7 mouse cellular contexts compared by ENCODE assay signal in the genomic region with DNA sequence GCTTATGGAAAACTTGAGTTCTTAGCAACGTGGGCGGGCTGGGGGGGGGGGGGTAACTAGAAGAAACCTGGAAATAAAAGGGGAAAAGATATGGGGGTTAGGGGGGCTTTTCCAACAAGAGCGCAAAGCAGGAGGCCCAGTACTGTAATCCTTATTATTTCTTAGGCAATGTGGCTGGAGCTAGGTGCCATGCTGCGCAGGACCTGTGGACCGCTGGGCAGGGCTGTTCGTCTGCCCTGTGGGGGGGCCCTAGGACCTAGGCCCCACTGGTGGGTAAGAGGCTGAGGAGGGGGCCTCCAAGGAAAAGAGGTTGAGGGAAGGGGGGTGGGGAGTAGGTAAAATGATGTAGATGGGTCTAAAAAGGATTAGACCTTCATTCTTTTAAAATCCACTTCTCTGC. TPM values are rescaled to one million over a fixed set of nuclear protein-coding genes. Genes with fewer than 3 reads are reported as not detected.
A peak's percentile ranks its signal among the peaks of the same experiment; 100 is the strongest.
DNase-seq lines count a peak whose midpoint lies in the region; ATAC-seq and TF ChIP-seq lines count a peak whose summit lies in the region.

No protein-coding gene starts in this region.

- WGBS in lung, embryonic 15.5 days: 4% methylated on average over 6 of the region's 6 CpGs
- WGBS in intestine, embryonic 16.5 days: 4% methylated on average over 6 of the region's 6 CpGs
- WGBS in neural tube, embryonic 14.5 days: 4% methylated on average over 6 of the region's 6 CpGs

- no peaks in the 10 kb centered on the region for H3K9me3 ChIP-seq in lung, embryonic 15.5 days
- H3K9me3 ChIP-seq in intestine, embryonic 16.5 days (ENCODE audit: control insufficient read depth, low read length): no peaks in the 10 kb centered on the region
- H3K9me3 ChIP-seq in neural tube, embryonic 14.5 days (ENCODE audit: control insufficient read depth, low read length): no peaks in the 10 kb centered on the region

- peaks cover 25% of the 10 kb centered on the region for H3K4me1 ChIP-seq in lung, embryonic 15.5 days
- peaks cover 7% of the 10 kb centered on the region; the same call in 1 of the 2 replicates for H3K4me1 ChIP-seq in embryonic fibroblast, embryonic 13.5 days (ENCODE audit: control insufficient read depth, insufficient read depth, low read length)
- peaks cover 15% of the 10 kb centered on the region for H3K4me1 ChIP-seq in intestine, embryonic 16.5 days (ENCODE audit: control insufficient read depth, insufficient read depth, low read length)
- H3K4me1 ChIP-seq in neural tube, embryonic 14.5 days (ENCODE audit: control insufficient read depth, insufficient read depth, low read length): peaks cover 14% of the 10 kb centered on the region; the same call in 1 of the 2 replicates

- H3K9ac ChIP-seq in lung, embryonic 15.5 days: peak overlapping the region; percentile 37
- peak overlapping the region; percentile 73 for H3K9ac ChIP-seq in intestine, embryonic 16.5 days (ENCODE audit: low read depth, low read length)
- peak overlapping the region; percentile 56 for H3K9ac ChIP-seq in neural tube, embryonic 14.5 days (replicated peaks; ENCODE audit: low read depth, low read length)

- no peaks in the 10 kb centered on the region for H3K27me3 ChIP-seq in lung, embryonic 15.5 days
- H3K27me3 ChIP-seq in intestine, embryonic 16.5 days (replicated peaks; ENCODE audit: control insufficient read depth, insufficient read depth, low read length): no peaks in the 10 kb centered on the region
- no peaks in the 10 kb centered on the region for H3K27me3 ChIP-seq in neural tube, embryonic 14.5 days (ENCODE audit: control insufficient read depth, insufficient read depth, low read length)

- ATAC-seq in lung, embryonic 15.5 days (ENCODE audit: borderline replicate concordance, extremely low read depth, low FRiP score, low TSS enrichment): no peak
- ATAC-seq in intestine, embryonic 16.5 days: peak; percentile 22; the same call in 1 of the 2 replicates
- peak; percentile 32; the same call in 1 of the 2 replicates for ATAC-seq in neural tube, embryonic 14.5 days (ENCODE audit: low read depth)

- peak overlapping the region; percentile 63 for H3K4me3 ChIP-seq in lung, embryonic 15.5 days
- H3K4me3 ChIP-seq in embryonic fibroblast, embryonic 13.5 days (ENCODE audit: insufficient read depth, low read length): peak overlapping the region; percentile 54
- peak overlapping the region; percentile 78 for H3K4me3 ChIP-seq in intestine, embryonic 16.5 days (ENCODE audit: low read length)
- peak overlapping the region; percentile 53 for H3K4me3 ChIP-seq in neural tube, embryonic 14.5 days (ENCODE audit: low read depth, low read length)

- no peak for DNase-seq in lung, postnatal 36 days
- DNase-seq in layer of hippocampus, adult 18-20 months (ENCODE audit: low spot score in 2 of 2): no peak
- no peak for DNase-seq in left cerebral cortex, adult 18-20 months (ENCODE audit: low spot score in 2 of 2)

- TF ChIP-seq CTCF in embryonic fibroblast, embryonic 13.5 days (IDR thresholded peaks at IDR 0.05; ENCODE audit: borderline replicate concordance, insufficient read depth, low read length): no peak

- no peak for TF ChIP-seq POLR2A in embryonic fibroblast, embryonic 13.5 days (IDR thresholded peaks at IDR 0.05; ENCODE audit: low read depth, low read length)

- H3K27ac ChIP-seq in lung, embryonic 15.5 days: peak overlapping the region; percentile 37
- peak overlapping the region; percentile 69 for H3K27ac ChIP-seq in embryonic fibroblast, embryonic 13.5 days (ENCODE audit: insufficient read depth, low read length)
- peak overlapping the region; percentile 56 for H3K27ac ChIP-seq in intestine, embryonic 16.5 days (ENCODE audit: low read length)
- peak overlapping the region; percentile 77 for H3K27ac ChIP-seq in neural tube, embryonic 14.5 days (ENCODE audit: low read depth, low read length)

- peaks cover 8% of the 10 kb centered on the region for H3K36me3 ChIP-seq in lung, embryonic 15.5 days
- no peaks in the 10 kb centered on the region; the same call in 1 of the 2 replicates for H3K36me3 ChIP-seq in intestine, embryonic 16.5 days (ENCODE audit: control insufficient read depth, insufficient read depth, low read length)
- no peaks in the 10 kb centered on the region for H3K36me3 ChIP-seq in neural tube, embryonic 14.5 days (ENCODE audit: control insufficient read depth, insufficient read depth, low read length)

- peak overlapping the region; percentile 61 for H3K4me2 ChIP-seq in lung, embryonic 15.5 days
- H3K4me2 ChIP-seq in intestine, embryonic 16.5 days (ENCODE audit: low read depth, low read length): peak overlapping the region; percentile 87
- H3K4me2 ChIP-seq in neural tube, embryonic 14.5 days (ENCODE audit: low read depth, low read length): peak overlapping the region; percentile 62

RNA-seq across cellular contexts. Expression of gene Coq8b, which starts 0.5 kb away (rescaled TPM):
- 20.3 and 20.4 TPM in 2 replicates for polyA plus RNA-seq in lung, embryonic 15.5 days (2015; fragmentation: Nextera tagmentation; extraction: Ambion mirVana)
- polyA plus RNA-seq in embryonic fibroblast, embryonic 13.5 days (2011; ENCODE audit: insufficient read length, low read depth, missing spikeins): 19.4 and 21.6 TPM in 2 replicates
- 25.5 and 26.3 TPM in 2 replicates for polyA plus RNA-seq in intestine, embryonic 16.5 days (2015; fragmentation: Nextera tagmentation; extraction: Ambion mirVana)
- 16.7 and 20.9 TPM in 2 replicates for polyA plus RNA-seq in neural tube, embryonic 14.5 days (2014; fragmentation: Nextera tagmentation; extraction: Ambion mirVana)
- 10 to 100 TPM; 32.7 to 40.7 TPM for total RNA-seq in layer of hippocampus, adult 18-20 months (2021)
- total RNA-seq in left cerebral cortex, adult 18-20 months (2021): 10 to 100 TPM; 33.6 to 39.6 TPM

RNA-seq across cellular contexts. Expression of gene Itpkc, which starts 4.8 kb away (rescaled TPM):
- polyA plus RNA-seq in lung, embryonic 15.5 days (2015; fragmentation: Nextera tagmentation; extraction: Ambion mirVana): 5.1 and 5.4 TPM in 2 replicates
- 8.3 and 8.7 TPM in 2 replicates for polyA plus RNA-seq in embryonic fibroblast, embryonic 13.5 days (2011; ENCODE audit: insufficient read length, low read depth, missing spikeins)
- polyA plus RNA-seq in intestine, embryonic 16.5 days (2015; fragmentation: Nextera tagmentation; extraction: Ambion mirVana): 8.3 and 9.5 TPM in 2 replicates
- polyA plus RNA-seq in neural tube, embryonic 14.5 days (2014; fragmentation: Nextera tagmentation; extraction: Ambion mirVana): 6.6 and 7.2 TPM in 2 replicates
- total RNA-seq in layer of hippocampus, adult 18-20 months (2021): 10 to 100 TPM; 10.6 TPM
- 10 to 100 TPM; 11.3 to 11.7 TPM for total RNA-seq in left cerebral cortex, adult 18-20 months (2021)

RNA-seq across cellular contexts. Expression of gene Numbl, which starts 24.9 kb away (rescaled TPM):
- polyA plus RNA-seq in lung, embryonic 15.5 days (2015; fragmentation: Nextera tagmentation; extraction: Ambion mirVana): 23.6 and 23.8 TPM in 2 replicates
- polyA plus RNA-seq in embryonic fibroblast, embryonic 13.5 days (2011; ENCODE audit: insufficient read length, low read depth, missing spikeins): 47.6 and 51.7 TPM in 2 replicates
- 9.1 and 10.8 TPM in 2 replicates for polyA plus RNA-seq in intestine, embryonic 16.5 days (2015; fragmentation: Nextera tagmentation; extraction: Ambion mirVana)
- polyA plus RNA-seq in neural tube, embryonic 14.5 days (2014; fragmentation: Nextera tagmentation; extraction: Ambion mirVana): 22.6 and 27.9 TPM in 2 replicates
- 100 to 1,000 TPM; 141 to 149 TPM for total RNA-seq in layer of hippocampus, adult 18-20 months (2021)
- total RNA-seq in left cerebral cortex, adult 18-20 months (2021): 100 to 1,000 TPM; 108 to 128 TPM

RNA-seq across cellular contexts. Expression of gene Snrpa, which starts 37.2 kb away (rescaled TPM):
- polyA plus RNA-seq in lung, embryonic 15.5 days (2015; fragmentation: Nextera tagmentation; extraction: Ambion mirVana): 257 TPM in 2 replicates
- 117 and 153 TPM in 2 replicates for polyA plus RNA-seq in embryonic fibroblast, embryonic 13.5 days (2011; ENCODE audit: insufficient read length, low read depth, missing spikeins)
- 227 and 251 TPM in 2 replicates for polyA plus RNA-seq in intestine, embryonic 16.5 days (2015; fragmentation: Nextera tagmentation; extraction: Ambion mirVana)
- polyA plus RNA-seq in neural tube, embryonic 14.5 days (2014; fragmentation: Nextera tagmentation; extraction: Ambion mirVana): 197 and 207 TPM in 2 replicates
- 10 to 100 TPM; 90.9 to 95.3 TPM for total RNA-seq in layer of hippocampus, adult 18-20 months (2021)
- 10 to 100 TPM; 75.9 to 85.9 TPM for total RNA-seq in left cerebral cortex, adult 18-20 months (2021)

RNA-seq across cellular contexts. Expression of gene BC024978, which starts 37.7 kb away (rescaled TPM):
- 3.0 and 3.4 TPM in 2 replicates for polyA plus RNA-seq in lung, embryonic 15.5 days (2015; fragmentation: Nextera tagmentation; extraction: Ambion mirVana)
- polyA plus RNA-seq in embryonic fibroblast, embryonic 13.5 days (2011; ENCODE audit: insufficient read length, low read depth, missing spikeins): 7.3 and 7.7 TPM in 2 replicates
- polyA plus RNA-seq in intestine, embryonic 16.5 days (2015; fragmentation: Nextera tagmentation; extraction: Ambion mirVana): 2.8 and 2.9 TPM in 2 replicates
- polyA plus RNA-seq in neural tube, embryonic 14.5 days (2014; fragmentation: Nextera tagmentation; extraction: Ambion mirVana): 3.6 TPM in 2 replicates
- total RNA-seq in layer of hippocampus, adult 18-20 months (2021): 10 to 100 TPM; 20.6 to 23.8 TPM
- total RNA-seq in left cerebral cortex, adult 18-20 months (2021): 10 to 100 TPM; 19.7 to 22.7 TPM
